Mouse (Mus musculus) ZHBTc4 (cell line): ENCODE measurements around the gene Kcnc1.

Source experiments
- DNase-seq: peaks from one replicate; pipeline ENCODE4 v3.0.0-alpha.2; 2011; ENCODE audit warnings: low read depth, low spot score

The Kcnc1 gene

GRCm38 (mm10) chr7:46422052-46422763 lies 25.9 kb downstream of the Kcnc1 start:
- no peak for DNase-seq

DNA sequence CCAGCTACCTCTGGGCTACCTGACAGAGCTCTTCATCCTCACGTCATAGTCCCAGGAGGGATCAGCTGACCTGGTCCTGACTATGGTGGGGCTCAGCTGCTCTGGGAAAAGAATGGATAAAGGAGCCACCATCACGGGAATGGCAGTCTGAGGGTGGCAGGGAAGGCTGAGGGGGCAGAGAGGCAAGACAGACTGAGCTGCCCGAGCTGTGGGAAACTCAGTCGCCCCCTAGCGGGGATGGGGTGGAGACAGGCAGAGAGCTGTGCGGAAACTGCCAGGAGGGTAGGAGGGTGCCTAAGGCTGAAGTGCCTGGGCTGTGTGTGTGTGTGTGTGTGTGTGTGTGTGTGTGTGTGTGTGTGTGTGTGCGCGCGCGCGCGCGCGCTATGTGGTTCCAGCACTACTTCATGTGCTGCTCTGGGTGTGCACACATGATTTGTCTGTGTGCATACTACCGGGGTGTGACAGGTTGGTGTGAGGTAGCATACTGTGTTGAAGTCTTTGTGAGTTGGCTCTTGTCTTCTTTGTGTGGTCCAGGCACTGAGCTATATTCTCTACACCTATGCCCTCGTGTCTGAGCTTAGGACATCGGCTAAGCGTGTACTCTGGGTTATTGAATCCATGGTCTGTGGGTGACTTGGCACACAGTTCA lies 26.6 kb downstream of the Kcnc1 start:
- peak; percentile 66 for DNase-seq

GRCm38 (mm10) chr7:46423951-46424350 lies 27.7 kb downstream of the Kcnc1 start:
- no peak for DNase-seq

GRCm38 (mm10) chr7:46425012-46425411 lies 28.7 kb downstream of the Kcnc1 start:
- DNase-seq = no peak

DNA sequence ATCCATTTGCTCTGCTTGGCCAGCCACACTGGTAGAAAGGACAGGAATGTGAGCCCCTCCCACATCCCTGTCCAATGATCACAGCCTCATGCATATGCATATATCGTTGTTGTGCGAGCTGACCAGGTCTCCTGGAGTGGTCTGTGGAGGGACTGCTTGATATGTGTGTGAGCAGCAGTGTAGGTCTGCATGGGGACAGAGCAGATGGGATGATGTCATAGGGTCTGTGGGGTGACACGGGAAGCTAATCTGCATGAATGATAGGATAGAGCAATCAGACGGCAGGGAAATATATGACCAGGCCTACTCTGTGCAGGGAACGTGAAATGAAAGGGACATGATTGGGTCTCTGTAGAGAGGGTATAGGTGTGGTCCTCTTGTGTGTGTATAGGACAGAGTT lies 37.6 kb downstream of the Kcnc1 start:
- no peak for DNase-seq

GRCm38 (mm10) chr7:46435833-46436232 lies 39.5 kb downstream of the Kcnc1 start:
- peak; percentile 17 for DNase-seq

DNA sequence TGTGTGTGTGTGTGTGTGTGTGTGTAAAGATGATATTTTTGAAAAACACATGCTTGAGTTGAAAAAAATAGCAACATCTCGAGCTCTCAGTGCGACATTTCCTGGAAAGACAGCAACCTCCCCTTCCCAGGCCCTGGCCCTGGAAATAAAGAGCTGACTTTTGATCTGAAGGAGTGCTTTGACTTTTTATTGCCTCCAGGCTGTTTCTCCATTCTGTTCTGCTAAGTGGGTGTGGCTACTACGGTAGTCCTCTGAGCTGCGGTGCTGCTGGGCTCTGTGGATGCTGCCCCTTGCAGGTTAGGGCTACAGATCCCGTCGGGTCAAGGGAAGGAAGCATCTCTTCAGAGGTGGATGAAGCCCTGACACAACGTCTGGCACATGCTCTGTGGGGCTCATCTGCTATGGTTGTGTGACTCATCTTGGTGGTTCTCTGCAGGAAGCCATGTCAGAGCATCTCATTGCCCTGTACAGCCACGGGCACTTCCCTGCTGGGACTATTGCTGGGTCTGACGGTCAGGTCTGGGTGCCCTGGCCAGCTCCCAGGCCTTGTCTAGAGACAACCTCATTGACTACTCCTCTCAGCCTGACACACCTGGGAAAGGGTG lies 42.3 kb downstream of the Kcnc1 start:
- DNase-seq = peak; percentile 16

GRCm38 (mm10) chr7:46443163-46443562 lies 46.9 kb downstream of the Kcnc1 start:
- no peak for DNase-seq

DNA sequence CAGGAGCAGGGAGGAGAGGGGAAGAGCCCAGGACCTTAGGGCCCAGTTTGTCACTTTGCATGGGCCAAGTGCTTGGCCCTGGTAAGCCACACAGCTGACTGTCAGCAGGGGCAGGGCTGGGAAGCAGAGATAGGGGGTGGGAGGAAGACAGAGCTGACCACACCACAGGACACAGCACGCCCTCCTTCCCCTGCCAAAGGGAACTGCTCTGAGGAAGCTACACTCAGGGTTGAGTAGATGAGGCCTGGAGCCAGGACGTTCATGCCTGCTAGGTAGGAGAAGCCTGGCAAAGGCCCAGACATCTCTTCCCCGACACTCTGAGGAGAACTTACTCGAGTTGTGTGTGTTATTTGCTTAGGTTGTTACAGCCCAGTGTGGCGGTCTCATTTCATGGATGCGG lies 49.6 kb downstream of the Kcnc1 start:
- no peak for DNase-seq

DNA sequence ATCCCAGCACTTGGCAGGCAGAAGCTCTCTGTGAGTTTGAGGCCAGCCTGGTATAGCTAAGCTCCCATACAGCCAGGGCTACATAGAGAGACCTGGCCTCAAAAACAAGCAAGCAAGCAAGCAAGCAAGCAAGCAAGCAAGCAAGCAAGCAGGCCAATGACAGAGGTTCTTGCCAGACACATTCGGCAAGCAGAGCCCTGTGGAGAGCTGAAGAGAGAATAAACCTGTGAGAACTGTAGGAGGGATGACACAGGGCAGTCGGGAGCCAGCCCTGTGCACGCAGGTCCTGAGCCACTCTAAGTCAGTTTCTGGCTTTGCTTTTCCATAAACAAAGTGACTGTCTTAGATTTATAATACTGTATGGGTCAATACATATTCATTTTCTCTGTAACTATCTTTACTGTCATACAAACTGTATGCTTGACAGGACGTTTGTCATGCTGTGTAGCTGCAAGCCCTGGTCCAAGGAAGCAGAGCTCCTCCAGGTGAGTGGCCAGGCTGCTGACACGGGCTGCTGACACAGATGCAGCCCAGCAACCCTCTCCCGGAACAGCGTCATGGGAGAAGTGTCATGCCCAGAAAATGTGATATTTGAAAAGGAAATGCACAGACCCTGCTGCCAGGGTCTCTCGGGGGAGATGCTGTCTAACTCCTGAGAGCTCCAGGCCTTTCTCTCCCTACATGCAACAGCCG lies 51.3 kb downstream of the Kcnc1 start:
- no peak for DNase-seq

GRCm38 (mm10) chr7:46448922-46449645 lies 52.8 kb downstream of the Kcnc1 start:
- peak; percentile 29 for DNase-seq

DNA sequence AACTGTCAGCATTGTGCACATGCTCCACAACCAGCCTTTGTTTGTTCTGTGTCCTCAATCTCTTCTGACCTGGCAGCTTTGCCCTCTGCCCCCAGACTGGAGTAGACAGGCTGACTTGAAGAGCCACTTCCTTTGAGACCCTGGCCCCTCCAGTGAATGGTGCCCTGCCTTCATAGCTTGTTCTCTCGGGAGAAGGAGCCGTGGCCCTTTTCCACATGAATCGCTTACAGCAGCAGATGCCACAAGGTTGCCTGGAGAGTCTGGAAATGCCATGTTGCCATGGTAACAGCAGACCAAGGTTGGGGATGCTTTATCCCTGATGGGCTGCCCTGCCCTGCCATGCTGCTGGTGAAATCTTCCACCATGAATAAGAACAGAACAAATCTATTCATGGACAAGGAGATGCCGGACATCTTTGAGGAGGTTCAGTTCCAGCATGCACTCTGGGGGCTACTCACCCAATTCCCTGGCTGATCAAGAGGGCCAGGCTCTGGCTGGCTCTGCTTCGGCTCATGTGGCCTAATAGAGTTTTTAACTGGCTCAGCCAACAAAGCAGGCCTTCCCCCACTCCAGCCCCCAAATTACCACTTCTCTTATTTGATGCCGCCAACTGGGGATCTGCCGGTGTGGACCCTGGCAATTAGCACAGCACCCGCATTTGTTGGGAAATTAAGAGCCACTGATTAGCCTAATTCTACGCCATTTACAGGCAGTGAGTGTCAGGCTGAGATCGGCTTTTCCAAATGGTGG lies 57.8 kb downstream of the Kcnc1 start:
- peak; percentile 30 for DNase-seq

GRCm38 (mm10) chr7:46457889-46458288 lies 61.6 kb downstream of the Kcnc1 start:
- DNase-seq = no peak

GRCm38 (mm10) chr7:46459200-46459599 lies 62.9 kb downstream of the Kcnc1 start:
- DNase-seq = no peak

DNA sequence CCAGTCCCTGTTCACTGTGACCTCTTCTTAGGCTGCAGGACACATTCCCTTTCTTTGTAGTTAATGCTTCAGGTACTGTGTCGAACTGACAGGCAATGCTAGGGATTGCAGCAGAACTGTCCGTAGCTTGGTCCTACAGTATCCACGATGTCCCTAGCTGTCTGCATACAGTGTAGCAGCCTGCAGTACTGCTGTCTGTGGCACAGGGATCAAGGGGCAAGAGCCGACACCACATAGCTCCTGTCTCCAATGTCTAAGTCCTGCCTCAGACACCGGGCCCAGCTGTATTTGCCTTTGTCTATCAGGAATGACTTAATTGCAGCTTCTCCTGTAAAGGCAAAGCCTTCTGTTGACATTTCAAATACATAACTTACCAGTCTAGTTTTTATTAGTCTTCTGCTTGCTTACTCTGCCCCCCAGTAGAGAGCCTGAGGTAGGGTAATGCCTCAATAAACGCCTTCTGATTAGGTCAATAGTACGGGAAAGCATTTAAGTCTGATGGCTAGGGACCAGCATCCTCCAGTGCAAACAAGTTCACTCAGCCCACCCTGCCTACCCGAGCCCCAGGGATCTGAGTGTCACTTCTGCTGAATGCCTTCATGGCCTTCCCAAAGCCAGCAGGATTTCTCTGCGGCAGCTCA lies 63.4 kb downstream of the Kcnc1 start:
- DNase-seq = no peak

- no peak for DNase-seq
Measured at GRCm38 (mm10) chr7:46462287-46462686, 66.0 kb downstream of the Kcnc1 start.

- DNase-seq = no peak
Measured at GRCm38 (mm10) chr7:46463136-46463535, 66.8 kb downstream of the Kcnc1 start.

DNA sequence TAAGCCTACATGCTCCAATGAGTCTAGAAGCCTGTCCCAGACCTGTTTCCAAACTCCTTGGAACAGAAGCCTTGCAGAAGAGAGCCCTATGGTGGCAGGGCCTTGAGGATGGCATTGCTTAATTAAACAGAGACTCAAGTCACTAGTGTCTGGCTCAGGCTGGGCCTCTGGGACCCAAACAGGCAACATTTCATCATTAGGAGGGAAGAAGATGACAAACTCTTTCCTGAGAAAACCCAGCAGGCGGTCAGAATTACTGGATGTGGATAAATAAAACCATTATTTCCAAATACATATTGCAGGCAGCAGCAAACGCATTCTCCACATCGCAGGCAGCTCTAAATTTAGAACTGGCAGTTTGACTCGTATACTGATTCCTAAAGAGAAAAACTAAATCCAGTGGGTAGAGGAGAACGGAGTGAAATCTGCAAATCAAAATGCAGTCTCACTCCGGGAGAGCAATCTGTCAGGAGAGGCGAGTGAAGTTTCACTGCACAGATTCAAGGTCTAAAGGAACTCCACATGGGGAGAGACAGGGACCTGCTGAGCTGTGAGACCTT lies 70.2 kb downstream of the Kcnc1 start:
- no peak for DNase-seq

DNA sequence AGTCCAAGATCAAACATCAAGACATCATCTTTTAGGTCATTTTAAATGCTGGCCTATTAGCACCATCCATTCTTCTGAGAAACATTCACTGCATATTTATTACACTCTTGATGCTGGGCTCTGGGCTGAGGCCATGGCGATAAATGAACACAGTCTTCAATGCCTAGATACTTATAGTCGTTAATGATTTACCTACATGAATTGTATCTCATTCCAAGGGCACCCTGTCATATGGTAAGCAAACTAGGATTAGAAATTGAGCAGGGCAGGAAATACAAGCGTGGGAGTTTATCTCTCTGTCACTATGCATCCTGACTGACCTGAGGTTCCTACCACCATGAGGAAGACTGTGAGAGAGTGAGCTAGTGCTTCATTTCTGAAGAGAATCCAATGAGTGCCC lies 73.2 kb downstream of the Kcnc1 start:
- no peak for DNase-seq

GRCm38 (mm10) chr7:46471054-46471737 lies 74.9 kb downstream of the Kcnc1 start:
- no peak for DNase-seq
